Mouse (Mus musculus) midbrain, postnatal 0 days (tissue): ENCODE results near the gene Nsmf. TPM values are rescaled to one million over a fixed set of nuclear protein-coding genes. Genes with fewer than 3 reads are reported as not detected.

Experiments
- ATAC-seq: fragments of 200-750 bp; cut with Nextera tagmentation; 2 replicates; pipeline ENCODE4 v1.8.0; 2017; ENCODE audit warnings: moderate number of reproducible peaks, mild to moderate bottlenecking, moderate TSS enrichment, moderate library complexity; ENCODE audit not compliant: low FRiP score
- DNase-seq: peaks from one replicate; pipeline ENCODE4 v3.0.0-alpha.2; 2015; ENCODE audit warnings: low spot score
- H3K27ac ChIP-seq: fragments of 300-500 bp; sonication (generic); 2 replicates; pipeline ENCODE4 v1.5.1; 2014; ENCODE audit warnings: low read depth, mild to moderate bottlenecking, low read length, mixed read lengths
- H3K27me3 ChIP-seq: fragments of 300-500 bp; sonication (generic); 2 replicates; pipeline ENCODE4 v1.6.1; 2014; ENCODE audit warnings: low read length, control low read depth, mixed read lengths; ENCODE audit not compliant: insufficient read depth
- H3K36me3 ChIP-seq: fragments of 300-500 bp; sonication (generic); 2 replicates; pipeline ENCODE4 v1.6.1; 2014; ENCODE audit warnings: low read length, control low read depth, mixed read lengths; ENCODE audit not compliant: insufficient read depth
- H3K4me1 ChIP-seq: fragments of 300-500 bp; sonication (generic); 2 replicates; pipeline ENCODE4 v1.6.1; 2014; ENCODE audit warnings: mild to moderate bottlenecking, control low read depth, antibody characterized with exemption, low read length, mixed read lengths; ENCODE audit not compliant: insufficient read depth
- H3K4me2 ChIP-seq: fragments of 300-500 bp; sonication (generic); 2 replicates; pipeline ENCODE4 v1.6.1; 2014; ENCODE audit warnings: low read depth, mild to moderate bottlenecking, low read length, mixed read lengths; ENCODE audit not compliant: poor library complexity, severe bottlenecking
- H3K4me3 ChIP-seq: fragments of 300-500 bp; sonication (generic); 2 replicates; pipeline ENCODE4 v1.5.1; 2014; ENCODE audit warnings: low read depth, mild to moderate bottlenecking, low read length, moderate library complexity
- H3K9ac ChIP-seq: fragments of 300-500 bp; sonication (generic); replicated peaks from 2 replicates; pipeline ENCODE4 v1.6.1; 2014; ENCODE audit warnings: mild to moderate bottlenecking, low read length, moderate library complexity, mixed read lengths; ENCODE audit not compliant: poor library complexity, severe bottlenecking
- H3K9me3 ChIP-seq: fragments of 300-500 bp; sonication (generic); 2 replicates; pipeline ENCODE4 v1.6.1; 2016; ENCODE audit warnings: low read length, control low read depth
- CTCF ChIP-seq: IDR thresholded peaks from 2 replicates; pipeline ENCODE4 v1.5.1; 2016; ENCODE audit warnings: antibody characterized with exemption, mild to moderate bottlenecking
- WGBS: fragments of 180-500 bp; shearing (Covaris S2); extraction: QIAGEN DNeasy Blood & Tissue Kit; methylation state at CpG from one replicate; pipeline ENCODE4 v1.1.7; 2014; 5-methylcytosine and 5-hydroxymethylcytosine counted together
- polyA plus RNA-seq: library from polyadenylated mRNA; unstranded; fragments of >200 nt; fragmentation: Nextera tagmentation; extraction: Ambion mirVana; gene quantifications from 2 replicates; pipeline ENCODE4 v1.2.1, GENCODE M21; 2015
- total RNA-seq: library from RNA; depleted of rRNA; stranded (reverse); fragments of >200 nt; gene quantifications from 2 replicates; pipeline ENCODE4 v1.2.3, GENCODE M21; 2014

Nsmf gene
- total and polyA plus RNA-seq, 2 experiments from 2014 or later = 182 to 278 TPM

DNA sequence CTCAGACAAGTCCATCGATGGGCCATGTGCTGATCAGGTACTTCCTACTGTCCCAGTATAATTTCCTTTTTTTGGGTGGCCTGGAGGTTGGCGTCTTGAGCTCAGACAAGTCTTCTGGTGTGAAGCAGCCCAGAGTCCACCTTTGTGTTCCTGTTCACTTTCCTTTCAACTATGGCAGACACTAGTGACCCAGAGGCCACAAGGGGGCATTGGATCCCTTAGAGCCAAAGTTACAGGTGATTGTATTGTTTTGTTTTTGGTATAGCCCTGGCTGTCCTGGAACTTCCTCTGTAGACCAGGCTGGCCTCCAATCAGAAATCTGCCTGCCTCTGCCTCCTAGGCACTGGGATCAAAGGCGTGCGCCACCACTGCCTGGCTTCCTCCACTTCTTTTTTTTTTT is 18.2 kb downstream of the Nsmf start:
- no peak for ATAC-seq
- 91% methylated on average over 4 of the region's 4 CpGs for WGBS
- no peak overlapping the region for H3K9ac ChIP-seq
- TF ChIP-seq CTCF = no peak
- H3K4me2 ChIP-seq = no peak overlapping the region
- no peak for DNase-seq
- no peak overlapping the region for H3K27ac ChIP-seq
- H3K9me3 ChIP-seq = no peaks in the 10 kb centered on the region
- no peaks in the 10 kb centered on the region for H3K27me3 ChIP-seq
- no peaks in the 10 kb centered on the region for H3K4me1 ChIP-seq
- H3K4me3 ChIP-seq = no peak overlapping the region
- H3K36me3 ChIP-seq = no peaks in the 10 kb centered on the region

DNA sequence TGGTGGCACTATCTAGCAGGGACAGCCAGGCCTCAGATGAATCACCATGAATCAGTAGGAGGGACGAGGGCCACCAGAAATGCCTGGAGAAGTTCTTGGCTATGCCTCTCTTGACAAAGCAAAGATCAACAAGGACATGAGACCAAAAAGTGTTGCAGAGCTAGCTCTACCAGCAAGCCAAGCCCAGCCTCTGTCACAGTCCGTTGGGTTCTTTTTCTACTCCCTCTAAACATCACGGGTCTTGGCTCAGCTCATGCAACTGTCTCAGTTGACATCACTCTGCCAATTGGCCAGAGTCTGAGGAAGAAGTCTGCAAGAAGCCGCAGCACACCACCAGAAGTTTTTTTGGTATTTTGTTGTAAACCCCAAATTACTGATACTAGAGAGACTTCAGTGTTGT is 21.4 kb downstream of the Nsmf start:
- Histone ChIP-seq H3K4me3 (no peak overlapping the region), H3K4me1 (no peaks in the 10 kb centered on the region), H3K27me3 (no peaks in the 10 kb centered on the region), H3K9me3 (no peaks in the 10 kb centered on the region), H3K36me3 (no peaks in the 10 kb centered on the region), H3K4me2 (no peak overlapping the region), H3K9ac (no peak overlapping the region), H3K27ac (no peak overlapping the region)
- 64% methylated on average over 4 of the region's 4 CpGs for WGBS
- no peak for TF ChIP-seq CTCF
- DNase-seq = no peak
- ATAC-seq = no peak

GRCm38 (mm10) chr2:25078967-25079366 is 24.8 kb downstream of the Nsmf start:
- Histone ChIP-seq H3K4me1 (no peaks in the 10 kb centered on the region), H3K9me3 (no peaks in the 10 kb centered on the region), H3K27me3 (no peaks in the 10 kb centered on the region), H3K9ac (no peak overlapping the region), H3K4me2 (no peak overlapping the region), H3K4me3 (no peak overlapping the region), H3K27ac (no peak overlapping the region), H3K36me3 (no peaks in the 10 kb centered on the region)
- no peak for TF ChIP-seq CTCF
- ATAC-seq (no peak), DNase-seq (no peak)
- 81% methylated on average over 1 of the region's 1 CpGs for WGBS

- no peaks in the 10 kb centered on the region for H3K27me3 ChIP-seq
- ATAC-seq (no peak), DNase-seq (no peak)
- 71% methylated on average over 5 of the region's 5 CpGs for WGBS
- H3K4me2 ChIP-seq = no peak within 1 kb of the TSS
- H3K9ac ChIP-seq = no peak within 1 kb of the TSS
- H3K9me3 ChIP-seq = no peaks in the 10 kb centered on the region
- no peak for TF ChIP-seq CTCF
- no peak within 1 kb of the TSS for H3K4me3 ChIP-seq
- H3K36me3 ChIP-seq = no peaks in the 10 kb centered on the region
- no peaks in the 10 kb centered on the region for H3K4me1 ChIP-seq
- H3K27ac ChIP-seq = no peak within 1 kb of the TSS
Measured at GRCm38 (mm10) chr2:25080076-25080475, 25.9 kb downstream of the Nsmf start, which contains the start of gene Entpd8. TSS of gene Entpd8 (plus strand) at chr2:25080304.

DNA sequence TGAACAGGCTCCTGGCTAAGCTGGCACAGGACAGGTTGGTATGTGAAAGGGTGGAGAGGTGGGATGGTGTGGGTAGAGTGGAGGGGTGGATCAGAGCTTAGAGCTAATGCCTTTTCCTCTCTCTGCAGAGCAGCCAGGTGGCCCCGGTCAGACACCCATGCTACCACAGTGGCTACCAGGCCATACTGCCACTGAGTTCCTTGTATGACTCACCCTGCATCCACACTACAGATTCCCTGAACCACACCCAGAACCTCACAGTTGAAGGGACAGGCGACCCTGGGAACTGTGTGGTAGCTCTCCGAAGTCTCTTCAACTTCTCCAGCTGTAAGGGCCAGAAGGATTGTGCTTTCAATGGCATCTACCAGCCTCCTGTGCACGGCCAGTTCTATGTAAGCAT is 29.5 kb downstream of the Nsmf start:
- Histone ChIP-seq H3K4me3 (no peak overlapping the region), H3K4me2 (no peak overlapping the region), H3K9ac (no peak overlapping the region), H3K4me1 (no peaks in the 10 kb centered on the region), H3K27ac (no peak overlapping the region), H3K36me3 (no peaks in the 10 kb centered on the region), H3K27me3 (no peaks in the 10 kb centered on the region), H3K9me3 (no peaks in the 10 kb centered on the region)
- ATAC-seq (no peak), DNase-seq (no peak)
- 77% methylated on average over 4 of the region's 4 CpGs for WGBS
- TF ChIP-seq CTCF = no peak

DNA sequence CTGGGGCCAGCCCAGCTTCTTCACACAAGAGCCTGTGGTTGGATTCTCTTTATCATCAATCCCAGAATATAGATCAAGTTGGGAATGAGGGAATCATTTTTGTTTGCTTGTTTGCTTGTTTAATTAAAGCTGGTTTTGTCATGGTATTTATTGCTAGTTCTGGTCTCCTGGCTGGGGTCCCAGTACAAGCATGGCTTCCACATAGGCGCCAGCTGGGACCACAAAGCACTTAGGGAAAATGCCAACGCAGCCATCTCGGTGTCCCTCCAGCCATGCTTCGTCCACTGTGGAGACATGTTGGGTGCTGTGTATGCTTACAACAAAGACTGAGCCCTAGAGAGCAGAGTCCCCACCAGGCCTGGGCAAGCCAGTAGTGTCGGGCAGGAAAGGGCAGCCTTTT is 31.4 kb downstream of the Nsmf start:
- TF ChIP-seq CTCF = no peak
- H3K27ac ChIP-seq = no peak overlapping the region
- 86% methylated on average over 5 of the region's 5 CpGs for WGBS
- H3K9ac ChIP-seq = no peak overlapping the region
- H3K36me3 ChIP-seq = no peaks in the 10 kb centered on the region
- H3K4me2 ChIP-seq = no peak overlapping the region
- ATAC-seq (no peak), DNase-seq (no peak)
- H3K4me3 ChIP-seq = no peak overlapping the region
- no peaks in the 10 kb centered on the region for H3K27me3 ChIP-seq
- H3K9me3 ChIP-seq = no peaks in the 10 kb centered on the region
- no peaks in the 10 kb centered on the region for H3K4me1 ChIP-seq
